Mouse (Mus musculus) gastrocnemius, postnatal 36 days (tissue): ENCODE measurements at regions not wholly inside any gene's neighbourhood (a gene's known extent, or its start where the extent isn't known, plus 50 kb on each side); places are given as distances from the start of the nearest gene placed in this dataset.
"Not testable (repeated sequence)": the region's sequence is repeated elsewhere in the genome, so short reads cannot be mapped to it uniquely, and the experiment has no call there.

Source experiments
- DNase-seq, 2 experiments: peaks; one replicate each; pipeline ENCODE4 v3.0.0; 2022
- intact Hi-C: fragments of 180-260 bp; cut with DNase I; formaldehyde crosslinking; loops from one replicate; pipeline ENCODE4 v1.15.1; 2025

DNA sequence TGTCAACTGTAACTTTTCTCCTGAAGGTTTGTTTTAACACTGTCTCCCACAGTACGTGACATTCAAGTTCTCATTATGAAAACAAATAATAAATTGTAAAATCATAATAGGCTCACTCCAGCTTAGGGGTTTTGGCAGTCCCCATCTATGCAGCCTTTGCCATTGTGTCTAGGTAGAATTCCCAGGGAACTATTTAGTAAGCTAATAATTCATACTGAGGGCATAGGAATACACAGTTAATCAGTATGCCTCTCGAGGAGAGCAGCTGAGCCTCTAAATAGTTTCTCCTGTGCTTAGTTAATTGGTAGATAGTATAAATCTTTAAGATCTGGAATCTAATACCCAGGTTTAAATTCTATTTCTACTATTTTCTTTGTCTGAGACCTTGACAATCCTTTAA is 191.7 kb downstream of the Tprg start:
- intact Hi-C loops = no loop called here
- no peak for DNase-seq

DNA sequence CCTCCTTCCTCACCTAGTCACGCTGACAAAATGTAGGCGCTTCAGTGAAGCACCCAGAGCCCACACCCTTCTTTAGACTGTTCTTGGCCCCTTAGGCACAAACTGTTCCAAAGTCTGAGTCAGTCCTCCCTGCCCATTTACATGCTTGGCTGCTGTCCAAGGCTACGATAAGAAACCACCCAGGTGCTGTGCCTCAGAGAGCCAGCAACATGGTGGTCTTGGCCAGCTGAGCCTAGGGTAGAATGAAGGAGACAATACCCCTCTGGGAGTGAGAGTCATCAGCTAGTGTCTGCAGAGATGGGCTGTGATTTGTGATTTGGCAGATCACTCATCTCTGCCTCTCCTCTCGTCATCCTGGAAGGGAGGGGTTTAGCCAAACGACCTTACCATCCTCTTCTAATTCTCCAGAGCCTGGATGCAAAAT is 197.2 kb downstream of the Tprg start:
- DNase-seq = no peak
- intact Hi-C loops = no loop called here

DNA sequence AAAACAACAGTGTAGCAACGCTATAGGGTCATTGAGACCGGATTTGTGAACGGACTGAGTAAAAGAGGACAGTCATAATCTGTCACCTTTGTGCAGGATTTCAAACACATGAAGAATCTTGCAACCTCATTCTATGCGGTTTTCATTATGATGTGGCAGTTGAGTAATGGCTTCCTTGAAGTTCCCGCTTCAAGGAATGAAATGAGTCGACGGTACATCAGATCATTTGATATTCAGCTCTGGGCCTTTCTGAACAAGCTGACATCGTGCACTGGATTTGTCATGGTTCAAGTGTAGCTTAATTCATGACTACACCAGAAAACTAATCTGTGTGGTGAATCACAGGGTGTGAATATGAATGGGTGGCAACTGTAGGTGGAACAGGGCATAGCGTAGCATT is 198.4 kb downstream of the Tprg start:
- intact Hi-C loops = no loop called here
- DNase-seq = no peak

DNA sequence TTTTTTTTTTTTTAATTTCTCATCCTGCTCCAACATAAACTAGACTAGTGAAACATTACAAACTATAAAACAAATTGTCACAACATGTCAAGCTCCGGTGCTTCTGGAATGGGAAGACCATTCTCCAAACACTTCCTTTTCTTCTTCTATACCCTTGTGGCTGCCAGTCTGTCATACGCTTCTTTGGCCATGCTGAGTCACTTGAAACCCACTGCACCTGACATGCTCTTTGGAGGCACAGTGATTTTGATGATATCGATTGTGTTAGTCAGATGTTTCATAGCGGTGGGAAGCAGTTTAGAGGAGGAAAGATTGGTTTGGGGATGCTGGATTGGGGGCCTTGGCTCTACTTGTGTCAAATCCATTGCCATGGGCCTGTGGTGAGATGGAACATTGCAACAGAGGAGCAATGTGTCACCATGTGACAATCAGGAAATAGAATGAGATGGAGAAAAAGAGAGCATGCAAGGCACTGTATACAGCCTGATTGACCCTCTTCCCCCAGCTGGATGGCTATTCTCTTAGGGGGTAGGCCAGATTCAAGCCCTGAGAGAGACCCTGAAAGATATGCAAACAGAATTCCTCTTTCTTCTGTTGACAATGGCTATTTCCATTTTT is 197.0 kb upstream of the Trp63 start:
- no peak for DNase-seq
- intact Hi-C loops = no loop called here

DNA sequence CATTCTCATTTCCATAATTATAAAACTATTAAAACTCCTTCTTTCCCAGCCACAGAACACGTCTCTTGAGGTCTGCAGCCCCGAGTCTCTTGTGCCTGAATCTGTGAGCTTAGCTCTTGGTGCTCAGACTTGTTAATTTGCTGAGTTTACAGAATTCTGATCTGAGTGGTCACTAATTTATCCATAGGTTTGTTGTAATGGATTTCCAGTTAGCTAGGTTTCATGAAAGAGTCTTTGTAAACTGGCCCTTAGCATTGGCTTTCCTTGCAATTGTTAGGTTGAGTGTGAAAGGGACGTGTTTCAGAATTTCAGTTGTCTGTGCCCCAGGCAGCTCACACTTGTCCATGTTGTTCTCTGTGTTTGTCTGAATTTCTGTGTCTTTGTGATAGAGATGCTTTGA is 192.7 kb upstream of the Trp63 start:
- intact Hi-C loops = no loop called here
- DNase-seq = no peak

DNA sequence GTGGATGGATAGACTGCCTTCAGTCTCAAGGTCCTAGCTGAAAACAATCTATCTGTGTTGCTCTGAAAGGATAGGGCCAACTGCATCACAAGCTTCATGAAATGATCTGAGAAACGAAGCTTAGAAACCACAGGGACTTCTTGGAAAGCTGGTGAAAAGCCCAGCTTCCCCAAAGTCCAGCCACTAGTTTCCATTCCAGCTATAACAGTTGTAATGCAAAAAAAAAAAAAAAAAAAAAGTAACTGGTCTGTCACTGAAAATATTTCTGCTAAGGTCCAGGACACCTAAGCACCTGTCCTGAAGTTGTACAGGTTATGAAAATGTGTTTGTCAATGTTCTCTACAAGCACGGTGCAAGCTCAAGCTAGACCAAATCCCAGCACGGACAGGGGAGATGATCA is 189.4 kb upstream of the Trp63 start:
- DNase-seq = no peak
- intact Hi-C loops = no loop called here

DNA sequence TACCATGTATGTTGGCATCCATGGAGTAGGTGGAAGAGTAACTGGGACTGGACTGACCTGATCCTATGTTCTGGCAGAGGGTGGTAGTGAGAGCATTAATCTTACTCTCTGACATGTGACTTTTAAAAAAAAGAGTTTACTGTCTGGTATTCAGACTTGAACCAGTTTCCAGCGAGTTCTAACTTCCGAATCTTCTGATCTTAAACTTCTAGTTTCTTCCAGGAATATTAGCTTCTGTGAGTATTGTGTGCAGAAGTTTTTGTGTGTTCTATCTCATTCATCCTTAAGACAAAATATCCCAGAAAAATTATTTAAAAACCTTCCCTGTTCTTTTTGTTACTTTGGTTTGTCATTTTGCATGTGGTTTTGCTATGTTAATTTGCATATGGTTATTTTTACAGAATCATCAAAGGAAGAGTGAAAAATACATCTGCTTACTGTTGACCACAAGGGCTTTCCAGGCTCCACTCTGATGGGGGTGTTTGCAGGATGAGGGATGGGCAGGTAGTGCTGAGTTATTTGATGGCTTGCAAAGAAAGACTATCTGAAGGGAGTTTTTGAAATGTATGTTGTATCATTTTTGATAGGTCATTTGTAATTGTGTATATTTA is 187.9 kb upstream of the Trp63 start:
- no peak for DNase-seq
- intact Hi-C loops = no loop called here

DNA sequence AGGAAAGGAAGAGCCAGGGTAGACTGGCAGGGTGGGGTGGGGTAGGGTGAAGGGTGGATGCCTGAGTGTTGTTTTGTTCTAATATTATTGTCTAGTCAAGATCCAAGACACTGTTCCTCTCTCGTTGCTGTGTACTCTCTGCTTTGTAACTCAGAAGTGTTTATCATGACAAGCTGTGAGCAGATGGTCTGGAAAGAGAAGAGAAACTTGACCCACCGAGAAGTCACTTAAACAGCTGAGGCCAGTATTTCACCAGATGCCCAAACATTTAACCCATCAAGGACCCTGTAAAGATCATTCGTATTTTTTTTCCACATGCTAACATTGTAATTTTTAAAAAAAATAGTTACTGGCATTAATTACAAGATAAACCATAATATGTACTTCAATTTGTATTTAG is 178.7 kb upstream of the Trp63 start:
- no peak for DNase-seq

DNA sequence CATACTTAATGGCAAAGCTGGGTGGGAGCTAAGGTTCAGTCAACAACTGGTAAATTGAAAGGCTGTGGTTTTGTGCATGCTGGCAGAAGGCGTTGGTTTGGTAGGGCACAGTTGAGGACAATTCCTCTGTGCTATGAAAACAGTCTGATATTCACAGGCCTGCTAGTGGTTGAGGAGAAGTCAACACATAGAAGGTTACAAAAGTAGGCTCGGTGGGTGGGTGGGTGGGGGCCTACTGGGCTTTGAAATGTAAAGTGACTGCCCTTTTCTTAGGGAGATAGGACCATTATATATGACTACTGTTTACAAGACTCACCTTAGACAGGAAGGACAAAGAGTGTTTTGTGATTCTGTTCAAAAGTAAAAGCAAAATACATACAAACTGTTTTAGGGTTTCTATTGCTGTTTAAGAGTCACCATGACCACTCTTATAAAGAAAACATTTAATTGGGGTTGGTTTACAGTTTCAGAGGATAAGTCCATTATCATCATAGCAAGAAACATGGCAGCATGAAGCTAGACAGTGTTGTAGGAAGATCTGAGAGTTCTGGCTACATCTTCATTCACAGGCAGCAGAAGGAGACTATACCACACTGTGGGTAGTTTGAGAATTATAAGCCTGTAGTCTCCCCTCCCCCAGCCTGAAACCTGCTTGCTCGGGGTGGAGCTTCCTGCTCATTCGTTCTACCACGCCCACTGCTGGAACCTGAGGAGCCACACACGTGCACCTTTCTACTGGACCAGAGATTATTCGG is 166.3 kb upstream of the Trp63 start:
- no peak for DNase-seq

More for the DNA sequence above, 178.7 kb upstream of the Trp63 start:
- intact Hi-C loops = no loop called here

DNA sequence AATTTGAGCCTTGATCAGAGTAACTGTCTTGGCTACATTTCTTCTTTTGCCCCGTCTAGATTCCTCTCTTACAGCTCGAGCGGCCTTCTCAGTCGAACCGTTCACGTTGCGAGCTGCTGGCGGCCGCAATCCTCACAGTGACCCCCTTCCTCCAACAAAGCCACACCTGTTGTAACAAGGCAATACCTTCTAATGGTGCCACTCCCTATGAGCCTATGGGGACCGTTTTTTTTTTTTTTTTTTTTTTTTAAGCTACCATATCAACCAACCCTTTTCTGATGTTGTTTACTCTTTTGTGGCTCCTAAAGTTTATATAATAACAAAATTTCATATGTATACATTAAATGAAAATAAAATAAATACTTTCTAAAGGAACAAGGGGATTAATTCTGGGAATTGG is 160.4 kb upstream of the Trp63 start:
- intact Hi-C loops, DNase-seq: not testable (repeated sequence)

More for the DNA sequence above, 166.3 kb upstream of the Trp63 start:
- intact Hi-C loops = no loop called here

DNA sequence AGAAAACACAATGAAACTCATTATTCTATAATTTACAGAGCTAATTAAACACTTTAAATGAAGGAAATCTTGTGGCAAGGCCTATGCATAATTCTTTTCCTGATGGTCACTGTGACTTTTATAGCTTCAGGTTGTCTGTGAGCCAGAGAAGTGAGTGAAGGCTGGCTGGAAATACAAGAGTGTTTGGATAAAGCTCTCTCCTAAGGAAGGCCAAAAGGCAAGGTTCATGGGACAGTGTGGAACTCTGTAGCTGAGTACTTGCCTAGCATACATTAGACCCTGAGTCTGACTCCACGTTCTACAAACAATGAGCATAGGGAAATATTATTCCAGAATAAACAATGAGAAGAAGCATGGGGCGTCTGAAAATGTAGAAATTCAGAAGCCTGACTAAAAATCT is 159.9 kb upstream of the Trp63 start:
- intact Hi-C loops = no loop called here
- DNase-seq = no peak

DNA sequence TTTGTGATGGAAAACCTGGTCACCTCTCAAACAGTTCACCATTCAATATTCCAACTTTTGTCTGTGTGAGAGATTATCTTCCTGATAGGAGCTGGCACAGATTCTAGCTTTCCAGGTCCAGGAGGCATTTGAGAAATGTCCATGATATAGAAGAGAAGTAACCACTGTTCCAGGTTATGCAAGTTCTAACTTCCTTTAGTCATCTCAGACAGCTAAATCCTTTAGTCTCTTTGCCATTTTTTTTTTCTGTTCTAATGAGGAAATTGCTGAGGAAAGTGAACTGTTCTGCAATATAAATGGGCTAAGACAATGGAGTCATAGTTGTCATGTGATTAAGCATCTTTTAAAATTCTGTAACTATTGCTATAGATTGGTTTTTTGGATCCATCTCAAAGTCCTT is 155.7 kb upstream of the Trp63 start:
- no peak for DNase-seq
- intact Hi-C loops = no loop called here

DNA sequence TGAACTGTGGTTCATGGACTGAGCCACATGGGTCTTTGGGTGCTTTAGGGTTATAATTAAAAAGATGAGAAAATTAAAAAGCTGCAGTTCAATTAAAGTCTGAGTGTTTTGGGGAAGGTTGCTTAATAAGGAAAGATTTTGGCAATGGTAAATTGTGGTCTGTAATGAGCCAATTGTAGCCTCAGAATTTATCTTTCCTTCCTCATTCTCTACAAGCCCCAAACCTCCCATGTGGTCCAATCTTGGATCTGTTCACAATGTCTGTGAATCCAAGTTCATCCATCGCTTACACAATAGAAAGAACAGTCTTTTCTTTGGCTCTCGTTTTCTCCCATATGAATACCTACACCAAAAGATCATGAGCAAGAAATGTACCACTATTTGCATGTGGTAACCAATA is 155.2 kb upstream of the Trp63 start:
- no peak for DNase-seq
- intact Hi-C loops = no loop called here

DNA sequence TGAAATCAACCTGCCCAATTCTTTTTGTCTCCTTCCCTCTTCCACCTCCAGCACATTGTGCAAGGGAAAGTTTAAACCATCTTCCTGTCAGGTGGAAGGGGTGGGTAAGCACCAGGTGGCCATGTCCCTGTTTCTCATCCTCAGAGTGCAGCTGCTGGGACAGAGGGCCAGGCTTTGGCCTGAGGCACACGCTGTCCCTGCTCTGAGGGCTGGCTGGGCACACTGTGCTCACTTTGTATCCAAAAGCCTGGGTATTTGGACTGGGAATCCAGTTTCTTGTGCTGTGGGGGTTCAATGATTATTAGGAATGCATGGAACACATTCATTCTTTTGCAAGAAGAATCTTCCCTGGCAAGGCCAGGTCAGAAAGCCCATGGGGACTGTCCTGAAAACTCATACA is 153.9 kb upstream of the Trp63 start:
- peak; percentile 20 to 37 for DNase-seq

DNA sequence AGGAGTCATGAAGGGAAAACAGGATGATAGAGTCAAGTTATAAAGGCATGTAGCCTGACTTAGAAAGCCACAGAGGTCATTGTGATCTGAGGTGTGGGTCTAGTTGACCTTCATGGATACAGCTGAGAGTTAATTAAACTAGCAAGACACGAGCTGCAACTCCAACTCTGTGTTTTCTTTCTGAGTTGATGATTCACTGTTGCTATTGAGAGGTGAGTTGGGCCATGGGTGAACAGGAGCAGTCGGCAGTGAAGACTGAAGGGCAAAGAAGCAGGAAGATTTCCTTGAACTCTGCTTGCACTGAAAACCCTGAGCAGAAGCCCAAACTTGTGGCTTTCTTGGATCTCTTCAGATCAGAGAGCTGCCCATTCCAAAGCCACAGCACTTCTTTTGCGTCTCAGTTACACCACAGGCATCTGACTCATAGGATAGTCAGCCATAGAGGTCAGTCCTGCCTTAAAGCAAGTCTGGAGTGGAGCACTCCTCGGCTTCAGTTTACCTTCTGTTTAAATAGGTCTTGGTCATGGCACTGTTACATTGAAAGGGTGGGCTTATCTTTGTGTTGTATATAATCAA is 151.7 kb upstream of the Trp63 start:
- intact Hi-C loops = loop anchor here (5.0 to 10.0 kb wide), 2 partner anchors 153 to 155 kb away; partner anchors contain the start of gene Trp63

More for the DNA sequence above, 153.9 kb upstream of the Trp63 start:
- intact Hi-C loops = loop anchor here (5.0 to 10.0 kb wide), 2 partner anchors 152 to 155 kb away; partner anchors contain the start of gene Trp63

DNA sequence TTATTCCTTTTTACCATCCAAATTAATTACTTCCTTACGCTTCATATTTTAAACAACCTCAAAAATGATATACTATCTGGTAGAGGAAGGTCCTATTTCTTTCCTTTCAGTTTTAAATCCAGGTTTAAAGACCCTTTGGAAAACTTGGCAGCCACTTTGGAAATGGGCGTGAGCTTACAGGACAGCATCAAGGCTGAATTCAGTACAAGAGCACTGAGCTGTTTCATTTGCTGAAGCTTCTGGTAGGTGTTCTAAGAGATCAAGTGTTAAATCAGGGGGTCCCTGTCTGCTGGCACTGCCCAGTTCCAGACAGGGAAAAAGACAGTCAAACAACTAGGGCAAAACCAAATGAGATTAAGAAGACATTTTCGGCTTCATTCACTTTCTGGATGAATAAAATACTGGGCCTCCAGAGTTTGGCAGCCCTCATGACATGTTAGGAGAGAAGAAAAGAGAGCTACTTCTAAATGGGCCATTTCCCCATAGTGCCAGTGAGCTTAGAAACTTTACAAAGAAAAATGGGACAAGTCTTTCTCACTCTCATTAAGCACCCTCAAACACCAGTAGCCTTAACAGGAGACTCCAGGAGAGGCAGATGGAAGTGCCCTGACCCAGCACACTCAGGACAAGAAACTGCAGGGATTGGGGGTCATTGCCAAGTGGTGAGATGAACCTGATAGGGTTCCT is 150.9 kb upstream of the Trp63 start:
- DNase-seq = peak in 1 of 2 experiments; percentile 16
- intact Hi-C loops = loop anchor here (5.0 to 10.0 kb wide), 2 partner anchors 152 to 155 kb away; partner anchors contain the start of gene Trp63

More for the DNA sequence above, 151.7 kb upstream of the Trp63 start:
- no peak for DNase-seq

DNA sequence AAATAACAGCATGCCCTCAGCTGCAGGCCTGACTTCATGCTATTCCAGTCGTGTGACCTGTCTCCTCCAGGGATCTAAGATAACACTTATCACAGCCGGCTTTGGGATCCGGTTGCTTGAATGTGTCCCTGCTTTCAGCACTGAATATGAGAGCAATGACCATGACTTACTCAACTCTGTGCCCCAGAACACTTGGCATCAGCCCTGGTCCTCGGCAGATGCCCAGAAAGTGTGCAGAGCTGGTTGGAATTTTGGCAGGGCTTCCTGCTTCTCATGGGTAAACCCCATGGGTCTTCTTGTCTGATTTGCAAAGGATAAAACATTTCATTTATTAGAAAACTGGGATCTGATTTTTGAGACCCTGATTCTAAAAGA is 150.4 kb upstream of the Trp63 start:
- DNase-seq = peak; percentile 36 to 68
- intact Hi-C loops = loop anchor here (5.0 to 10.0 kb wide), 2 partner anchors 152 to 156 kb away; partner anchors contain the start of gene Trp63

DNA sequence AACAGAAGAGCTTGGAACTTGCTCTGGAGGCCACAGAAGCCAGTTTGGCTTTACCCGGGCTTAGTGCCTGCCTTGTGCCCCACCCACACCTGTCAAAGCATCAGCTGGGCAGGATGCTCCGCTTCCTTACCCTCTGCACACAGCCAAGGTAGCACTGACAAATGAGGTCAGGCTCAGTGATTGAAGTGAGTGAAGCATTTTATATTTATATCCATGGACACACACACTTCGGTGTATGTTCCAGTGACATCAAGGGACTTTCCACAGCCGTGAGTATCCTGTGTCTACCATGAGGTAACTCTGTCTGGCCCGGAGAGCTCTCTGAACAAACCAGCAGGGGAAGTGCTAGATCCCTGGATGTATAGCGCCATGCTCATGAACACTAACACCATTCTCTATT is 147.0 kb upstream of the Trp63 start:
- intact Hi-C loops = loop anchor here (10.0 kb wide), 1 partner anchor 148 kb away; the partner anchor contains the start of gene Trp63
- no peak for DNase-seq

DNA sequence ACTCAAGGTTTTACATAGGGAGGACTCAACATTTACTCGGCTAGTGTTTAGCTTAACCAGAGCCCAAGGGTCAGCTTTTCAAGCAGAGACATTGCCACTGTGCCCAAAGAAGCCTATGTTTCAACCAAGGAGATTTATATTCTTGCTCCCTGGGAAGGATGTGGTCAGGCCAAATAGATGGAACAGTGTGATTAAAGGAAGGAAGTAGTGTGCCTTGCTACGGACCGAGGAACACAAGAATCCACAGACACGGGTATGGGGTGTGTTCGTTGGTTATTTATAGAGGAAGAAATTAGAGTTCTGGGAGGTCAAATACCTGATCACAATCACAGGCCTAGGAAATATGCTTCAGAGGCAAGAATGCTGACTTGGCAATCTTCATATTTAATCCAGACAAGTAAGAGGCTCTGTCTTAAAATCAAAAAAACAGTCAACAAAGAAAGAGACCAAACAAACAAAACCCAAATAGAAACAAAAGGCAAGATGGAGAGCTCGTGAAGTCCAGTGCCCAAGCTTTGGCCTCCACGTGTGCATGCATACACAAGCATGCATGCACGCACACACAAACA is 133.9 kb upstream of the Trp63 start:
- DNase-seq = no peak
- intact Hi-C loops = no loop called here

DNA sequence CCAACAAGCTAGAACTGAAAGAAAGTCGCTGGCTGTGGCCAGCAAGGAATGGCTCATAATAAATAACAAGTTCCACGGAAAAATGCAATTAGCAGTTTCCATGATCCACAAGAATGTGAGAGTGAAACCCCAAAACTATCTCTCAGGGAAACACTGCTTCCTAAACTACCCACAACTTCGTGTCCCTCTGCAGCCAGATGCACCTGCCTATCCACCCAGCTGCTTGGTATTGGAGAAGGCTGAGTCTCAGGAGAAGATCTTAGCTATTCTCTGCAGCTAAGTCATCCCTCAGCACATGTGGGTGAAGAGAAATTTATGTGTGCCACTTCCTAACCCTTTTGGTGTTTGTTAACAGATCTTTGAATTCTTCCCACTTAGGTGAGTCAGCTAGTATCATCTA is 126.4 kb upstream of the Trp63 start:
- DNase-seq = no peak
- intact Hi-C loops = no loop called here
